Mouse (Mus musculus) brain, embryonic 14.5 days (tissue): ENCODE data around the gene Zdhhc1.

Source experiments
- CTCF ChIP-seq: fragments of 200-500 bp; IDR thresholded peaks from 2 replicates; pipeline ENCODE4 v1.5.1; 2012; ENCODE audit warnings: inconsistent platforms, mild to moderate bottlenecking, moderate library complexity, borderline replicate concordance; ENCODE audit not compliant: insufficient read depth, insufficient read length; ENCODE audit errors: extremely low read depth
- POLR2A ChIP-seq: fragments of 200-500 bp; IDR thresholded peaks from 2 replicates; pipeline ENCODE4 v1.6.1; 2012; ENCODE audit warnings: mild to moderate bottlenecking, inconsistent platforms, borderline replicate concordance; ENCODE audit not compliant: poor library complexity, insufficient read depth, insufficient read length, severe bottlenecking; ENCODE audit errors: extremely low read depth

- TF ChIP-seq CTCF (no peak), POLR2A (no peak)
Measured at GRCm38 (mm10) chr8:105448596-105448995, 48.1 kb downstream of the Zdhhc1 start.
